Mouse (Mus musculus): Measurements from ENCODE around the gene Gon7. TPM values are rescaled to one million over a fixed set of nuclear protein-coding genes. Genes with fewer than 3 reads are reported as not detected.

Gon7 gene
- polyA plus RNA-seq, 1 experiment from 2014 or later: 23.2 TPM

- Histone ChIP-seq H3K27ac (no peak overlapping the region), H3K4me2 (no peak overlapping the region), H3K4me3 (no peak overlapping the region), H3K9me3 (replicated peaks) (no peaks in the 10 kb centered on the region), H3K36me3 (no peaks in the 10 kb centered on the region), H3K9ac (no peak overlapping the region), H3K4me1 (peaks cover 4% of the 10 kb centered on the region; the same call in 1 of the 2 replicates), H3K27me3 (replicated peaks) (no peaks in the 10 kb centered on the region)
- WGBS (ENCODE audit: insufficient replicate concordance): 77% methylated on average over 10 of the region's 10 CpGs
- ATAC-seq: no peak
Measured at GRCm38 (mm10) chr12:102714654-102715395, 42.8 kb downstream of the Gon7 start.

DNA sequence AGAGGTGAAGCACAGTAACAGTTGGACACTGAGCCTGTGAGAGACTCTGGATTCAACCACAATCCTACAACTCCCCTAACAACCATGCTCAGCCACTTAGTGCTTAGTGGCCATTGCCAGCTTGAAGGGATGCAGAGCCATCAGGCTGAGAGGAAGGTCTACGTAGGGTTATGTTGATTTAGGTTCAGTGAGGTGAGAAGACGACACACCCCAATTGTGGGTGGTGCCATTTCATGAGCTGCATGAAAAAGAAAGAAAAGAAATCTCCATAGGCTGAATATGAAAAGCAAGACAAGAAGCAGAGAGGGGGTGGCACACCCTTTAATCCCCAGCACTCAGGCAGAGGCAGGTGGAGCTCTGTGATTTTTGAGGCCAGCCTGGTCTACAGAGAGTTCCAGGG lies 43.5 kb downstream of the Gon7 start:
- WGBS (ENCODE audit: insufficient replicate concordance): 58% methylated on average over 2 of the region's 2 CpGs
- ATAC-seq: no peak

GRCm38 (mm10) chr12:102713153-102713865 lies 44.3 kb downstream of the Gon7 start:
- 0 out of 2 replicates have a peak, but pooled peaks cover under 1% of the 10 kb centered on the region for H3K27me3 ChIP-seq (replicated peaks)
- H3K4me3 ChIP-seq: no peak overlapping the region
- H3K27ac ChIP-seq: no peak overlapping the region
- H3K4me1 ChIP-seq: no peaks in the 10 kb centered on the region
- H3K4me2 ChIP-seq: no peak overlapping the region
- H3K9me3 ChIP-seq (replicated peaks): no peaks in the 10 kb centered on the region
- no peak for ATAC-seq
- WGBS (ENCODE audit: insufficient replicate concordance): 55% methylated on average over 20 of the region's 20 CpGs
- no peak overlapping the region for H3K9ac ChIP-seq
- H3K36me3 ChIP-seq: no peaks in the 10 kb centered on the region

More for the DNA sequence above, 43.5 kb downstream of the Gon7 start:
- no peaks in the 10 kb centered on the region for H3K4me1 ChIP-seq
- H3K27ac ChIP-seq: no peak overlapping the region
- no peaks in the 10 kb centered on the region for H3K27me3 ChIP-seq (replicated peaks)
- H3K36me3 ChIP-seq: no peaks in the 10 kb centered on the region
- H3K4me2 ChIP-seq: no peak overlapping the region
- H3K9me3 ChIP-seq (replicated peaks): no peaks in the 10 kb centered on the region
- H3K9ac ChIP-seq: no peak overlapping the region
- no peak overlapping the region for H3K4me3 ChIP-seq

- Histone ChIP-seq H3K4me1 (peaks cover 1% of the 10 kb centered on the region), H3K27ac (no peak overlapping the region), H3K4me3 (no peak overlapping the region), H3K27me3 (replicated peaks) (peaks cover 20% of the 10 kb centered on the region), H3K9me3 (replicated peaks) (no peaks in the 10 kb centered on the region), H3K36me3 (no peaks in the 10 kb centered on the region), H3K4me2 (no peak overlapping the region), H3K9ac (no peak overlapping the region)
- ATAC-seq: no peak
- 56% methylated on average over 4 of the region's 4 CpGs for WGBS (ENCODE audit: insufficient replicate concordance)
Measured at GRCm38 (mm10) chr12:102710851-102711375, 46.7 kb downstream of the Gon7 start.

- 88% methylated on average over 5 of the region's 5 CpGs for WGBS (ENCODE audit: insufficient replicate concordance)
- no peak overlapping the region for H3K9ac ChIP-seq
- no peak overlapping the region for H3K4me3 ChIP-seq
- peaks cover 11% of the 10 kb centered on the region for H3K4me1 ChIP-seq
- no peaks in the 10 kb centered on the region for H3K36me3 ChIP-seq
- H3K9me3 ChIP-seq (replicated peaks): no peaks in the 10 kb centered on the region
- H3K4me2 ChIP-seq: no peak overlapping the region
- no peak for ATAC-seq
- H3K27ac ChIP-seq: no peak overlapping the region
- H3K27me3 ChIP-seq (replicated peaks): peaks cover 25% of the 10 kb centered on the region
Measured at GRCm38 (mm10) chr12:102709896-102710295, 47.7 kb downstream of the Gon7 start.

- Histone ChIP-seq H3K36me3 (no peaks in the 10 kb centered on the region), H3K27me3 (replicated peaks) (peaks cover 25% of the 10 kb centered on the region), H3K4me1 (peaks cover 25% of the 10 kb centered on the region), H3K9me3 (replicated peaks) (no peaks in the 10 kb centered on the region), H3K4me2 (no peak overlapping the region), H3K27ac (no peak overlapping the region), H3K9ac (no peak overlapping the region), H3K4me3 (no peak overlapping the region)
- ATAC-seq: no peak
- 75% methylated on average over 11 of the region's 11 CpGs for WGBS (ENCODE audit: insufficient replicate concordance)
Measured at GRCm38 (mm10) chr12:102708220-102708619, 49.4 kb downstream of the Gon7 start.

GRCm38 (mm10) chr12:102706833-102707463 lies 50.7 kb downstream of the Gon7 start:
- no peak overlapping the region for H3K27ac ChIP-seq
- H3K4me1 ChIP-seq: peaks cover 37% of the 10 kb centered on the region
- no peak overlapping the region for H3K9ac ChIP-seq
- no peaks in the 10 kb centered on the region for H3K36me3 ChIP-seq
- no peak overlapping the region for H3K4me3 ChIP-seq
- H3K27me3 ChIP-seq (replicated peaks): peaks cover 25% of the 10 kb centered on the region
- no peak overlapping the region for H3K4me2 ChIP-seq
- ATAC-seq: no peak
- no peaks in the 10 kb centered on the region for H3K9me3 ChIP-seq (replicated peaks)
- 72% methylated on average over 10 of the region's 10 CpGs for WGBS (ENCODE audit: insufficient replicate concordance)

DNA sequence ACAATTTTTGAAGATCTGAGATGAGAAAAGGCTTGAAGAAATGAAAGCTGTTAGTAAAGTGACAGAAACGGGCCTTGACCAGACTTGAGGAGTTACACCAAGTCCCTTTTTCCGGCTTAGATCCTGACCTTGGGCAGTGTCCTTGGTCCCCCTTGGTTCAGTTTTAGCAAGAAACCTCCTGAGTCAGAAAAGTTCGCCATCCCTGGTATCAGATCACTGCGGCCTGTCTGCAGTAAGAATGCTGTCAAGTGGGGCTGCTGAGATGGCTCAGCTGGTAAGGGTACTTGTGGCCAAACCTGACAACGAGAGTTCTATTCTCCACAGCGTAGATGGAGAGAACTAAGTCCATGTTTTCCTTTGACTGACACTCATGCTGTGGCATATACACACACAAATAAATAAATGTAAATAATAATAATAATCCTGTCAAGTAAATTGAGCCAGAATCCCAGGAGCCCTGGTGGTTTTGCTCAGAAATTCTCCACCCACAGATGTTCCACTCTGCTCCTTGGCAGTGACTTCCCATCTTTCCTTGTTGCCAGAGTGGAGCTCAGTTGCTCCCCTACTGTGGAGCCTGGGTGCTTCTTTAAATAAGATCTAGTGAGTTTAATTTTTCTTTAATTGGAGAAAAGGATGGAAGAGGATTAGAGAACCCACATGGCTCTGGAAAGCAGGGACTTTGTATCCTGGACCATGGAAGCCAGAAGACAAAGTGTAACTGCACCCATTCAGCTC lies 51.5 kb downstream of the Gon7 start:
- 66% methylated on average over 6 of the region's 6 CpGs for WGBS (ENCODE audit: insufficient replicate concordance)
- peaks cover 37% of the 10 kb centered on the region for H3K4me1 ChIP-seq
- H3K36me3 ChIP-seq: no peaks in the 10 kb centered on the region

GRCm38 (mm10) chr12:102705216-102705871 lies 52.3 kb downstream of the Gon7 start:
- peak; percentile 79 for ATAC-seq
- Histone ChIP-seq H3K4me2 (peak overlapping the region; percentile 100), H3K36me3 (no peaks in the 10 kb centered on the region), H3K4me3 (peak overlapping the region; percentile 77), H3K27me3 (replicated peaks) (peaks cover 25% of the 10 kb centered on the region), H3K9me3 (replicated peaks) (no peaks in the 10 kb centered on the region), H3K27ac (peak overlapping the region; percentile 84), H3K9ac (peak overlapping the region; percentile 82), H3K4me1 (peaks cover 37% of the 10 kb centered on the region)
- 4% methylated on average over 37 of the region's 45 CpGs for WGBS (ENCODE audit: insufficient replicate concordance)

More for the DNA sequence above, 51.5 kb downstream of the Gon7 start:
- Histone ChIP-seq H3K9ac (no peak overlapping the region), H3K27me3 (replicated peaks) (peaks cover 25% of the 10 kb centered on the region), H3K4me2 (peak overlapping the region; percentile 100), H3K9me3 (replicated peaks) (no peaks in the 10 kb centered on the region), H3K4me3 (no peak overlapping the region; the same call in 1 of the 2 replicates), H3K27ac (no peak overlapping the region)
- no peak for ATAC-seq

DNA sequence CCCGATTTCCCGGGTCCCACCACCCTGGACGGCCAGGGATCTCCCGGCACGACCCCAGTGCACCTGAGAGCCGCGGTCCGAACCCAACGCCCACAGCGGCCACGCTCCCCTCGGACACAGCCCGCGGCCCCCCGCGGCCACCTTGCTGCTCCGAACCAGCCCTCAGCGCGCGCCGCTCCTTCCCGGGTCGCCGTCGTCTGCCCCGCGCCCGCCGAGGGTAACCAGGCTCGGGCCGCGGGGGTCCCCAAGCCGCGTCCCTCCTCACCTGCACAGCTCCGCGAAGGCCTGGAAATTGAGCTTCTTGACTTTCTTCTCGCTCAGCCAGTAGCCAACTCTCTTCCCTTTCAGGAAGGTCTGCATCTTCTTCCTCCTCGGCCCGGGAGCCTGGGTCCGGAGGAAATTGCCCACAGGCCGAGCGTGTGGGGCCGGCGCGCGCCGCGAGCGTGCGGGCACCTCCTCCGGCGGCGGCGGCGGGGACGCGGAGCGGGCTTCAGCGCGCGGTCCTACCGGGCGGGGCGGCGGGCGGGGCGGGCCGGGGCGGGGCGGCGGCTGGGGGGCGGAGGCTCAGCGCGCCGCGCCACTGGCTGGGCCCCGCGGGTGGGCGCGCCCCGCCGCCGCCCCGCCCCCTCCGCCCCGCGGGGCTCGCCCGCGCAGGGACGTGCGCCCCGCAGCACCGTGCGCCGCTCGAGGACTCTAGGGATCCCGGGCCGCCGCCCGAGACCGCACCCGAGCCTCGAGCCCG lies 53.0 kb downstream of the Gon7 start, which contains the start of gene Itpk1:
TSS of gene Itpk1 (minus strand) at position 474 of the 742 bp plus-strand sequence.
- Histone ChIP-seq H3K4me1 (peaks cover 42% of the 10 kb centered on the region), H3K9me3 (replicated peaks) (no peaks in the 10 kb centered on the region), H3K27ac (peak within 1 kb of the TSS; percentile 84), H3K9ac (peak within 1 kb of the TSS; percentile 85), H3K27me3 (replicated peaks) (peaks cover 25% of the 10 kb centered on the region), H3K4me3 (peak within 1 kb of the TSS; percentile 77), H3K4me2 (peak within 1 kb of the TSS; percentile 100), H3K36me3 (no peaks in the 10 kb centered on the region)
- peak; percentile 95 for ATAC-seq
- 1% methylated on average over 80 of the region's 105 CpGs for WGBS (ENCODE audit: insufficient replicate concordance)
